Mouse (Mus musculus) stomach, postnatal 0 days (tissue): Measurements from ENCODE around the gene Tagap.

Experiments used
- CTCF ChIP-seq: IDR thresholded peaks from 2 replicates; pipeline ENCODE4 v1.5.1; 2016; ENCODE audit warnings: antibody characterized with exemption, low read depth, mild to moderate bottlenecking, moderate library complexity
- EP300 ChIP-seq: optimal IDR thresholded peaks from 2 replicates; pipeline ENCODE3; 2016; ENCODE audit warnings: antibody characterized with exemption

DNA sequence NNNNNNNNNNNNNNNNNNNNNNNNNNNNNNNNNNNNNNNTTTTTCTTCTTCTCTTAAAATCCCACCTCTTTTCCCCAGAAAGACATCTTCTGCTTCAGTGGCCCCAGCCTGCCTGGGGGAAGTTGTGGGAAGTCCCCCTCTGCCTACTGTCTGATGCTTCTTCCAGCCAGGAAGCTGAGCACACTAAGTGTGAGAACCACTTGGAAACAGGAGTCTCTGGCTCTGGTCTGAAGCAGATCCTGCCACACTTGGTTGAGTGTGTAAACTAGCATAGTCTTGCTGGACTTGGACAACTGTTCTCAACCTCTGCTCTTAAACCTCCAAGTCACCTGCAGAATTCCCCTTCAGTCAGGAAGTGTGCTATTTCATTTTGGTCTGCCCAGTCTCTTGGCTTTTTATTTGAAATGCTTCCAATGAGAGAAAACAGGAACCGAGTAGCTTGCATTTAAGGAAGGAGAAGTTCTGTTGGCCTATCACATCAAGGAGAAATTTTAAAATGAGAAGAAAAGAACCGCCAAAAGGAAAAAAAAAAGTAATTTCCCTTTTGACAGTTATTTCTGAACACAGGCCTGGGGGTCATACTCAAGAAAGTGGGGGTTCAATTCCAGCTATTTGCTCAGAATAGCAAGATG lies 11.1 kb upstream of the Tagap start:
- no peak for TF ChIP-seq EP300
- no peak for TF ChIP-seq CTCF
